Mouse (Mus musculus): ENCODE measurements at regions not wholly inside any gene's neighbourhood (a gene's known extent, or its start where the extent isn't known, plus 50 kb on each side); places are given as distances from the start of the nearest gene placed in this dataset.
"Not testable (repeated sequence)": the region's sequence is repeated elsewhere in the genome, so short reads cannot be mapped to it uniquely, and the experiment has no call there.

DNA sequence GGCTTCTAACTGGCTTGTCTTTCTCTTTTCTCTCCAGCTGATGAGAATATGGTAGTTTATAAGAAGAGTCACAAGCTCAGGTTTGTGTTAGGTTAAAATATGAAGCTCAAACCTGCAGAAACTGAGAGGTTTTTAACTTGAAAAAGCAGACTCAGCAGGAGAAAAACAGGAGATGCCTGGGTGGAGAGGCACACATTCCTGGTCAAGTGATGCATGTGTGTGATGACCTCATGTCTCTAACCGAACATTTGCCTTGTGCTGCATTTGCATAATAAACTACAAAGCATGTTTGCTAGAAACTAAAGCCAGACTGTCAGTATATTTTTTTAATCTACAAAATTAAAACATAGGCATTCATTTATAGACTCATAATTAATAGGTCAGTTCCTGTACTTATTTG is 182.2 kb upstream of the Ctso start:
- DNase-seq: no peak

DNA sequence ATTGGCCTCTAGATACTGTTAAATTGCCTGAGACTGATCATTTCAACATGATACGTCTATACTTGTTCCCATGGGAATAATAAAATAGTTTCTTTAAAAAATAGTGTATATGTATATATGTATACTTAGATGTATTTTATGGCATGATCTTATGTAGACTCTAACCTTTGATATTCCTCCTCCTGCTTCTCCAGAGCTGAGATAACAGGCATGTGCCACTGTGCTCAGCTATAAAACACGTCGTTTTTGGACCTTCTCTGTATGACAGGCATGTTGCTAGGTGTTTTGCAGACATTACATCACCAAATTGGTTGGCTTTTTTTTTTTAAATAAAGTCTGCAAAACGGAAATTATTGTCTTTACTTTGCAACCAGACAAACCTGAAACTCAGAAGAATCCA is 179.4 kb upstream of the Ctso start:
- no peak for DNase-seq

DNA sequence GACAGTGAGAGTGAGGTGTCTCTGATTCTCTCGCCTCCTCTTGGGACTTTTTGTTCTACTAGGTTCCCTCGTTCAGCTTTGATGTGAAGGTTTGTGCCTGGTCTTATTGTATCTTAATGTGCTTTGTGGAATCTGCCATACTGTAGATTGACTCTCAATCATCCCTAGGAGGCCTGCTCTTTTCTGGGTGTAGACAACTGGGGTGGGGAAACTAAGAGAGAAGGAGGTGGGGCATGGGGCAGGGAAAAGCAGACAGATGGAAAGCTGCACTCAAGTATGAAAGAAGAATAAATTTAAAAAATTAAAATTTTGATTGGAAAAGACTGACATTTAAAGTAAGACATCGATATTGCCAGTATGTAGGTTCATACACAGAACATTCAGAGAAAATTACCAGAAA is 172.0 kb upstream of the Ctso start:
- DNase-seq: no peak

DNA sequence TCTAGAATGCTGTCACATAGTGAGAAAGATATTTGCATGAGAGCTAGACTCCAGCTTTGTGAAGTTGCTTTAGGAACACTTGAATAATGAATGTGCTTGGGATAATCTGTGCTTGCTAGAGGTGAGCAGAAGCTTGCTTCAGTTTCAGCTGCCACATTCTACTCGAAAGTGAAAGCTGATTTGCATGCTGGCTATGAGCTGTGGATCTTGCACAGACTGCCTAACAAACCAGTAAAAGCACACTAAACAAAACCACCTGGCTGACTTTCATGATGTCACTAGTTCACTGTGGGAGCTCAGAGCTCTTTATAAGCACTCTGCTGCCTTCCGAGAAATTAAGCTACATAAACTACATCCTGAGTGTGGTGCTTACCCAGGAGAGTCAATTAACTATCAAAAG is 171.5 kb upstream of the Ctso start:
- DNase-seq: no peak

DNA sequence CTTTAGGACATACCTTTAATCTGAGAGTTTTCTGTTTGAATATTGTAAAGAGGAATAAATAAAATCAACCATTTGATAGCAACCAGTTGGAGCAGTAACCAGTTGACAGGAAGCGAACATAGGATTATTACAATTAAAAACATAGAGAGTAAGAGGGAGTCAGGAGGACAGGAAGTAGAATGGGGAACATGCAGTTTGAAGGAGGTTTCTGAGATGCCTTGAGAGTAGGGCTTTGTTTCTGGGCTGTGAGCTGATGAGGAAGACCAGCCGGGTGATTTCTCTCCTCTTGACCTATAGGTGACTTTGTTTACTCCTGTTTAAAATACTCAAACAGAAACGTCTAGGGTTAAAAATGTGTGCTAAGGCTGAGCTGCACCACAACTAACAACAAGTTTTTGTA is 160.6 kb upstream of the Ctso start:
- no peak for DNase-seq

DNA sequence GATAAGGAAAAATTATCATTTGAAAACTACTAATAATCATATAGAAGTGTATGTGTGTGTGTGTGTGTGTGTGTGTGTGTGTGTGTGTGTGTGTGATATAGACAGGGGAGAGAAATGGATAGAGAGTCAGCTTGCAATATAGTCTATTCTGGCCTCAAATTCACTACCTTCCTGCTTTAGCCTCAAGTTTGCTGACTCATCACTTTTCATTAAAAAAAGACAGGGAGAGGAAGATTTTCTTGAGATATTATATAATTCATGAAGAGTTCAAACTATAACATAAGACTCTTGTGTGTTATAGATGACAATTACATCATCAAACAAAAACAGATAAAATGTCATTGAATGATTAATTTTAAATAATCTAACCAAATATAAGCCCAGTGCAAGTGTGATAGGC is 159.4 kb upstream of the Ctso start:
- no peak for DNase-seq

DNA sequence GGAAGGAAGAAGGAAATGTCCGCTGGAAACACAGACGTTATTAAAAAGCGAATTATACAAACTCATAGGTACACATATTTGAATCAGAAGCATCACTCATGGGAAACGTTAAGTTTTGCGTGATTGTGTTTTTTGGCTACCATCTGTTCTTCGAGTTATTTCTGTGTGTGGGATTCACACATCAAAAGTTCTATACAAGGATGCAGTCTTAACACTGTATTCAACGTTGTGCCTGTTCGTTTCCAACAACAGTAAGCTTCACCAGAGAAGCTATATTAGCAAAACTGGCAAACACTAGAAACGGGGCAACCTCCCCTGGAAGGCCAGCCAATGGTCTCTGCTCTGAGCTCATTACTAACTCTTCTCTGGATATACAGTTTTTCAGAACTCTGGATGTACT is 150.3 kb upstream of the Ctso start:
- no peak for DNase-seq

DNA sequence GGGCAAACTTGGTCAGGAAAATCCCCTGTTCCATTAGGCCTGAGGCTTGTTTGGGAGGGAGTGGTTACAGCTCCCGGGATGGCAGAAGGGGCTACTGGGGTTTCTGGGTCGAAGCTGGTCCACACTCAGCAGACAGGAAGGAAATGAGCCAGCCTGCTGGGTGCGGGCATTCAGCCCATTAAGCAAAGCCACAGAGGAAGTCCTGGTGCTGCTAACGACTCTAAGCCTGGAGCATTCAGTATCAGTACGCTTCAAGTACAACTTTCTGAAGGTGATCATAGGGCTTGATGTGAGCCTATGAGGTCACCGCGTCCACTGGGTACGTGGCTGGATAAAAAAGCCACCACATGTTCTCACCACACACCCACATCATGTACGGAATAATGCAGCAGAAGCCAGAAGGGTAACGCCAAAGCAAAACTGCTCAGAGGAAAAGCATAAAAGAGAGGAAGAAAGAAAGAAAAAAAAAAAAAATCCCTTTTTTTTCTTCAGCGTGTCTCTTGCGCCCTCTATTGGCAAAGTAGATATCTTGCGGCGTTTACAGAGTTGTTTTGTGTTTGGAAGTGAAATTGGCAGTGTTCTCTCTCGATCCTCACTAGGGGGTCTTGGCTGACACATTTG is 149.4 kb upstream of the Ctso start:
- peak; percentile 70 to 75 for DNase-seq

DNA sequence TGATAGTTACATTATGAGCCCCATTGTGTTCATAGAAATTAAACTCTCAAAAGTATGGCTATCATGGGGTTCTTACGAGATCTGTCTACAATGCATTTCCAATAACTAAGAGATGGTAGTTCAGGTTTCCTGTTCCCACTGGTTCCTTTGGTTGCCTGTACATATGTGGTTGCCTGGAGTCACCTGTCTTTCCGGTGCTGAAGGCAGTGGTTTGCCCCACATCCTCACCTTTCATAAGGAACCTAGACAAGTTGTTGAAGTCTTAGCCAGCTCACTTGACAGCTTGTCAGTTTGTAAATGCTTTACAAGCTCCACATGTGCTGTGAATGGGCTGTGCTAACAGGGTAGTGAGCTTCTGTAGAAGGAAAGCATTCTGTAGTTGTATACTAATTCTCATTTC is 143.5 kb upstream of the Ctso start:
- no peak for DNase-seq

DNA sequence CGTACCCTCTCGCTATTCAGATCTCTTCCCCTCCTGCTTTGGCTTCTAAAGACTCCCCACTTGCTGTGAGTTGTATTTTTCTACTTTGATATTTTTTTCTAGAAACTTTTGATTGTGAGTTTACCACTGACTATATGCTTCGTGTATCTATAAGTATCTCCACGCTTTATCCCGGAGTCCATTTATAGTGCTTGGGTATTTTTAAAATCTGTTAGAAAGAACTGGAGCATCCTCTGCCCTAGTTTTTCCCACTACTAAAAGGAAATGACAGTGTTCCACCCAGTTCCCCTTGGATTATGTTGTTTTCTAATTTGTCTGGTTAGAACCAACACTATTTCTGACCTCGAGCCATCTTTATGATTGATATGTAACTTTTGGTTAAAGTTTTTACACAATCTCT is 142.7 kb upstream of the Ctso start:
- no peak for DNase-seq

DNA sequence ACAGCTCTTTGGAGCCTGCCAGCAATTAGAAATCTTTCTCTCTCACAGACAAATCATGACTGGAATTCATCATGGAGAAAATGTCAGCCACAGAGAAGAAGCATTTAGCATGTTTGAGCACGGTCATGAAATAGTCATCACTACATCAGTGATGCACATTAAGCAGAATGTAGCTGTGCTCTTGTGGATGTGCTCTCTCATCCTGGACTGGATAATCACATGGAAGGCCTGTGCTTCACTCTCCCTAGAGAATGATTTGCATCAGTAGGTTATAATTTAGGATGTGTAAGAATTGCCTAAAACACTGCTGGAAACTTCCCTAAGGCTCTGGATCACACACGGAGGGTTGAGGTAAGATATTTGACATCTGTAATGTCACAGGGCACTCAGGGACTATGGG is 130.3 kb upstream of the Ctso start:
- no peak for DNase-seq

DNA sequence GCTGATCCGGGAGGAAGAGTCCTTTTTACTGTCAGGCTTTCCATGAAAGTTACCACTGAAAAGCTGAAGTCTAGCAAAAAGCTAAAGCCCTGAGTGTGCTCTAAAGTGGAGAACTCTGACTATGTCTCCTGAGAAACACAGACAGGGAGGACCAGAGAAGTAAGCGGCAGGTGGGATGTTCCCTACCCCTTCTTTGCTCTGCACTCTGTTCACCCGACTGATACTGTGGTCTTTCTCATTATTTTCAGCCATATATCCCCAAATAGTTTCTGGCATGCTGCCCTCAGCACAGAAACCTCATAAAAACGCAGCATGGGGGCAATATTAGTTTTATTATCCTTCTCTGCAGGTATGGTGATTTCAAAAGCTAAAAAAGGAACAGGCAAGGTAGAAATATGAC is 126.7 kb upstream of the Ctso start:
- DNase-seq: no peak

DNA sequence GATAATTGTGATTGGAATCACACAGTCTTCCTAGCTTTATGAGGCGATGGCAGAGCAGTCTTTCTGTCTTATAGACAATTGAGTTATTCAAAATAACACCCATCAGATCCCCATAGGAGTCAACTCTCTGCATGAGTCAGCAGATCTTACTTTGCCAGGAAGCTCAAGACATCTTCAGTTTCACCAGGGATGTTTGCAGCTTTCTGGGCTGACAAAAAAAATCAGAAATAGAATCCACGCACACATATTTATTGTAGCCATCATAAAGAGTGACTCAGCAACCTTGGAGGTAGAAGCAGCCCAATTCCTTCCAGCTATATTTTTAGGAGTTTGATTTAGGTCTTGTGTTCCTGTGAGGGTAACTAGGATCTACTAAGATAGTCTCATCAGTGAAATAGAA is 122.8 kb upstream of the Ctso start:
- no peak for DNase-seq

DNA sequence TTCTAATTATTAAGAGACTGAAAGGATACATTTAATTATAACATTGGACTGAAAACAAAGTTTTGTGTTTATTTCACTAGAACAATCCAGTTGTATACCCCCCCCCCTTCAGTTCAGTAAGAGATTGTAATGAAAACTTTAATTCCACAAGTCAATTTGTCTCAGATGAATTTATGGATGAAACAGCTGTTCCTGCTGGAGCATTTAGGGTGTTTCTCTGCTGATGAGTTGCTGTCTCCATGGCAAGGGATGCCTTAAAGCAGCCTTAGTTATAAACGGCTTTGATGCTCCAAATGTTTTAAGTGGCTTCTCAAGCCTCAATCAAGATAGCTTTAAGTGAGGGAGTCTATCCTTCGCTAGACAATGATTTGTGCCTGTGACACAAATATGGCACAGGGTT is 112.1 kb upstream of the Ctso start:
- no peak for DNase-seq

DNA sequence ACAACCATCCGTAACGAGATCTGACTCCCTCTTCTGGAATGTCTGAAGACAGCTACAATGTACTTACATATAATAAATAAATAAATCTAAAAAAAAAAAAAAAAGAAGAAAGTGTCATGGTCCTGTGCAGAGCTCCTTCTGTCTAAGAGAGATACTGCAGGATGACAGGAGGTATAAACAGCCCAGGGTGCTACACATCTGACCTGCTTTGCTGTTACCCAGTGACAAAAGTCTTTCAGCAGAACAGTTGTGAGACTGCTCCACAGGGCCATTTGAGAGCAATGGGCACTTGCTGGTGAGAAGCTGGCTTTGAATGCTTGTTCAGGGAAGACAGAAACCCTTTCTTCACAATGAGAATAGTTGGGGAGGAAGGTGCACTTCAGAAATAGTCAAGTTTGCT is 102.9 kb upstream of the Ctso start:
- no peak for DNase-seq

DNA sequence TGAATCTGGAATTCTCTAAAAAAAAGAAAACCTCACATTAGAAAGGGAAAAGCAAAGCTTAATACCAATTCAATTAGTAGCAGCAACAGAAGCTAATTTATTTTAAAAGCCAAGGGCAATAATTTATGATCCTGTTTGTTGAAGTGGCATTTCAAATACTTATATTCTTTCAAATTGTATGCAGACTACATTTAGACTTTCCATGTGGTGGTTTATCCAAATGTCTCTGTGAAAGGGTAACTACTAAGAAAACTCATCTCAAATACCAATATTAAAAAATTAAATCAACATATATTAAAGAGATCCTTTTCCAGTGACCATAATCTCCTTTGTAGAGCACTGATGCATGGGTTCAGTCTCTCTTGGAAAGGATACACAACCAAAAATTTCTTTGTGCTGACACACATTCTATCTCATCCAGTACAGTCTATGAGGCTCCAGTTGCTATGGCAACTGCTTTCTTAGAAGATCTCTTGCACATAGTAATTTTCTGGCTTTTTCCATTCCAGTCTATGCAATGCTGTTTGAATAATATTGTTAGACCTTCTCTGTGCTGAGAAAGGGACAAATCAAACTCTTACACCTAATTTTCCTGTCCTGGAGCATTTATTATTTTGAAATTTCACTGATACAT is 102.3 kb upstream of the Ctso start:
- no peak for DNase-seq

DNA sequence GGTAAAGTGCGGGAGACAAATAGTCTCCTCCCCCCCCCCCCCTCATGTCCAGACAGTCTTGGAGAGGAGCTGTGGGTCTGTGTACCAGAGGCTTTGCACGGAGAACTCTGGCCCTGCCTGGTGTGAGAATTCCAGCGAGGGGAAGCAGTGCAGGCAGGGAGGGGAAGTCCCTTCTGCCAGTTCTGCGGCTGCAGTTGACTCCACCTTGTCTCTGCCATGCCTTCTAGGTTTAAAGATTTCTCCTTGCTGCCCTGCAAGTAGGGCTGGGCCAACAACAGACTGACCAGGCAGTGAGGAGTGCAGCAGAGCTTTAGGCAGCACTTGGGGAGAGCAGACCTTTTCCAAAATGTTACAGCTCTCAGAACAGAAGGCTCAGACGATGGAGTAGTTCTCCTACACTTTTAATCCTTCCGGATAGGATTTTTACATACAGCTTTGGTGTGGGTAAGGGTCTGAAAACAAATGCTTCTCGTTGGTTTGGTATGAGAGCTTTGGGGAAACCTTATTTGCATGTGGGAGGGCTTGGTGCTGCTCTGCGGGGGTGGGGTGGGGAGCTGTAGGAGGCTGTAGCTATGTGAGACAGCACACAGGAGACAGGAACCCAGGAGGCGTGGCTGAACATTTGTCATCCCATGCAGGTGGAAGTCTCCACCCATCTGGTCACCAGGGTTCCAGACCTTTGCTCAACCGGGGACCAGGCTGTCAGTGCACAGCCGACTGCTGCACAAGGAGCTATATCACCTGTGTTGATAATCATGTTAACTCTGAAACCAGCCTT is 96.8 kb upstream of the Ctso start:
- DNase-seq: peak; percentile 1 to 2

DNA sequence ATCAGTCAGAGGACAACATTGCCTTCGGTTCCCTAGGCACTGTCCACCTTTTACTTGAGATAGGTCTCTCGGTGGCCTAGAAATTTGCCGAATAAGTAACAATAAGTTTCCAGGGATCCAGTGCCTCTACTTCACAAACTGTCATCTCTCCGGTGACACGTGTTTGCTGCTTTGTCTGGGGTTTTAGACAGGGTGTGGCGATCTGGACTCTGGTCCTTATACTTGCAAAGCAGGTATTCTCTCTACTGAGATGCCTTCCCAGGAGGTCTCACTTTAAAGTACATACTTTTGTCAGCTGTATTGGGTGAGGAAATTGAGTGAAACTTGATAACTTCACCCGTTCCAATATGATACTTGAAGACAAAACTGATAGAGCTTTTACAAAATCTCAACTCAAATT is 95.9 kb upstream of the Ctso start:
- DNase-seq: no peak

DNA sequence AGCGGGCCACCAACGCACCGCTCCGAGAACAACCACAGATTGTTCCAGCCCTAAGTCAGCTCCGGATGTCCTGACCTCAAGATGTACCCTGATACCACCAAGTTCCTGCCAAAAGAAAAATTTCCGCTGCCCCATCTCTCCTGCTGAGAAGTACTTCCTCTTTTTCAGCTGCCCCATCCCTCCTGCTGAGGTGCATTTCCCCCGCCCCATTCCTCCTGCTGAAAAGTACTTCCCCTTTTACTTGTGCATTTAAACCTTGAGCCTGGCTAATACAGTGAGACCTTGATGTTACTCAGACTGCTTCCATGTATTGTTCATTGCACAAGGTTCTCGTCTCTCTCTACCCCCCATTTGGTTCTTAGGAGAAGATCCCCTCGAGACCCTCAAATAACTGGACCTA is 94.3 kb upstream of the Ctso start:
- not testable (repeated sequence) for DNase-seq

DNA sequence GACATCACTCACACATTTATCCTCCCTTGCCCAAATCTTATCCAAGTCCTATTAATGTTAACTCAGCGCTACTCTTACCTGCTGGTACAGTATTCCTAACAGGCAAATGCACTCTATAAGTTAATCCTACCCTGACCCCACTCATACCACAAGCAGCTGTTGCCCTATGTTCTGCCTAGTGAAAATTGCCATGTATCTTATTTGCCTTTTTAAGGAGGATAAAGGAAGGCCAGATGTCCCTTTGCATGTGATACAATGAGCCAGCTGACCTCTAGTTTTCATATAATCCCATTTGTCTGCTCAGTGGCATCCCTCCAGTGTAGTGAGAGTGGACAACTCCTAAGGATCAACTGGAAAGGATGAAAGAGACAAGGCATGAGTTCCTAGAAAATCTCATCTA is 67.9 kb upstream of the Ctso start:
- DNase-seq: no peak
